Mouse (Mus musculus): ENCODE data around the gene 1700028K03Rik.

Gene 1700028K03Rik

DNA sequence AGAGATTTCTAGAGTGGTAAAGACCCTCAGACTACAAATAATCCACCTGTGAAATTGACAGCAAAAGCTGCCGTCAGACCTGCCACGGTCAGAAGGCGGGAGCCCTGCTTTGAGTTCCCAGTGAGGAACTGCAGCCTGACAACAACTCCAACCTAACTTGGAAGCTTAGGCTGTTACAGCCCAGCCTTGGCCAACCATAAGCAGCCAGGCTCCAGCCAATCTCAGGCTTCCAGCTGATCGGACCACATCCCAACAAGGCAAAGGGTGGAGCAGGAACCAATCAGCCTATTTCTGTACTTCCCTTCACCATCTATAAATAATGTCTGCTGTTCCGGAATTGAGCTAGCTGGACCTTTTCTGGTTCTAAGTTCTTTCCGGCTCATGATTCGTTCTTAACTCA, 12.6 kb upstream of the 1700028K03Rik start:
- ChIA-PET POLR2A (no interaction called here), CTCF (interaction anchor here in 1 of 4 experiments (1.2 kb wide), 1 partner anchor 8 kb away, joined by 3 read pairs; no protein-coding TSS in a partner anchor)

DNA sequence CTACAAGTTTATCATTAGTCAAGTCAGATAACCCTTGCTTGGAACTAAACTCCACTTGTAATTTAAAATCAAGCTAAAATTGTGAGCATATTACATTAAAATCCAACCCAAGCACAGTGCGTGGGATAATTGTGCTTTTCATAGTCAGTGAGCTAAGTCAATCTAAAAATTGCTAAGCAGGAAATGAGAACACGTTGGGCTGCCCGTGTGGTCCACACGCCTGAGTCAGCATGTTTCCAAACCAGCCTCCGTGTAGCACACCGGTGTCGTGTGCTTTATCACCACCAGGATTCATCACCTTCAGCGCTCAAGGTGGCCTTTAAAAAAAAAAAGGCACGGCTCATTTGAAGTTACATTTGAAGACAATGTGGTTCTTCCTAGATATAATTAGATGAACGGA, 10.2 kb upstream of the 1700028K03Rik start:
- CTCF ChIA-PET = no interaction called here
- POLR2A ChIA-PET = no interaction called here

DNA sequence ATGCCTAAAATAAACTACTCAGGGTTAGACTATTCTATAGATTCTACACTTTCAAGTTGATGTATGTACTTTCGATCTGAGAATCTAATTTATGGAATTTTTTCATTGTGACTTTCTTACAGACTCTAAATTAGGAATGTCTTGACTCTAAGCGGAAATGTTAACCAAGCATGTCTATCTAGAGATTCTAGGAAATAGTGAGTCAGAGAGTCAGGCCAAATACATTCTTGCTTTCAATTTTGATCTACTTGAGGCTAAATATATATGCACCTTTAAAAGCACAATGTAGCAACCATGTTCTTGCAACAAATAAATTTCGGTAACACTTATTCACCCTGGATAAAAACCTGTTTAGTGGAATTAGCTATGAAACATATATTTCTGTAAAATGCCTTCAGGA, 5.7 kb upstream of the 1700028K03Rik start:
- ChIA-PET POLR2A (no interaction called here), CTCF (no interaction called here)

DNA sequence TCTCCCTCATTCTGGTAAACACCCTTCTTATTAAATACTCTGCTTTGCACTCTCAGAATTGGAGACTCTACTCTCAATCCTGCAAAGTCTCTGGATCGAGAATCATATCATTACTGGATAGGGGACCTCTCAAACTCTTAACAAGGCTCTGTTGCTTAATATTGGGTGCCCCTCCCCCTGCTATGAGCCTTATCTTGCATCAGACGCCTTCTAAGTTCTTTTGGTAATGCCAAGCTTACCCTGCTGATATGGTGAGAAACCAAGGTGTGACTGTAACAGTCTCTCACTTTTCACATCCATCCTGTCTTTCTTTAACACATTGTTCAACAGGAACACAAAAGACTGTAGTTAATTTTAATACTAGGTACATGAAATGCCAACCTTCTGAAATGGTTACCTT, 919 bp upstream of the 1700028K03Rik start:
- POLR2A ChIA-PET = no interaction called here
- CTCF ChIA-PET = interaction anchor here in 1 of 4 experiments (0.5 kb wide), 1 partner anchor 187 kb away, joined by 4 read pairs; no protein-coding TSS in a partner anchor

DNA sequence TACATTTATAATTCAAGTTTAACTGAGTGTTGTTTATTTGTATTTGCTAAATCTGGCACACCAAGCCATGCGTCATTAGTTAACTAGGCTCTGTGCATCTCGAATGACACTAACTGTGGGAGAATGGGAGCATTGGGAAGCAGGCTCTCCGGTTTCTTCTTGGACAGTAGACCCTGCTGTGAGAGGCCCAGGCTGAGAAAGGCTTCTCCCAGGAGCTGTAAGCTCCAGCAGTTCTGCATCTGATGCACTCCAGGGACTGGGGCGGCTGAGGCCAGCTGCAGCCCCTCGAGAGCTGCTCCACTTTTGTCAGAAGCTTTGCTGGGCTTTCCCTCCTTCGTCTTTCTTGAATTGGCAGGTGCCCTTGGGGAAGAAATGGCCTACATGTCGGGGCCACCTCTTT, 7.2 kb downstream of the 1700028K03Rik start:
- ChIA-PET CTCF (no interaction called here), POLR2A (no interaction called here)

DNA sequence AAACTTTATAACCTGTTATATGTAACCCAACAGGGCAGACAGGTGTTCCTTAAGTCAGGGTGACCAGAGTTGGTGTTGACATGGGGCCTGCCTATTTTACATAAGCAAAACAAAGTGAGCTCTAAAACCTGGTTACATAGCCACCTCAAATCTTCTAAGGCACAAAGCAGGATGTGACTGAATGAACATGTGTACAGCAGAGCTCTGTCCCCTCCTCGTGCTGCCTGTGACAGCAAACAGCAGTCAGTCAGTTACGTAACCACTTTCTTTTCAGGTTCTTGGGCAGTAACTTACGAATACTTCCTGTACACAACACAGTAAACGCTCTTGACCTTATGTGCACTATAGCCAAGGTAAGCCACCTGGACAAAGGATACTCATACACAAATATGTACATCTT, 11.4 kb downstream of the 1700028K03Rik start:
- CTCF ChIA-PET = no interaction called here
- POLR2A ChIA-PET = no interaction called here

DNA sequence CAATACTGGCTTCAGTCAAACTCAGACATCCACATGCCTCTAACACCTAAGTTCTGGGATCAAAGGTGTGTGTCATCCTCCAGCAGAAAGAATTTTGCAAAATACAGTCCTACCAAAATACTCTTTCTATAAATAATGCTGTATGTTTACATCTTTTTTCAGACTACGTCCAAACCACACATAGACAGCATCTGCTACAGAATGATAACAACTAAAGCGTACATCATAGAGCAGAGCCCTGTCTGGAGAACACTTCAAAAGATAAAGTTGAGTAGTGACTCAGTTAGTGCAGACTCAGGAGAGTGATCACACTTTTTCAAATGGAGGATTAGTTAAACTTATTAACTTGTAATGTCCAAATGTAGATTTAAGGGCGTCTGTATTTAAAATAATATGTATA, 13.4 kb downstream of the 1700028K03Rik start:
- ChIA-PET POLR2A (no interaction called here), CTCF (no interaction called here)

DNA sequence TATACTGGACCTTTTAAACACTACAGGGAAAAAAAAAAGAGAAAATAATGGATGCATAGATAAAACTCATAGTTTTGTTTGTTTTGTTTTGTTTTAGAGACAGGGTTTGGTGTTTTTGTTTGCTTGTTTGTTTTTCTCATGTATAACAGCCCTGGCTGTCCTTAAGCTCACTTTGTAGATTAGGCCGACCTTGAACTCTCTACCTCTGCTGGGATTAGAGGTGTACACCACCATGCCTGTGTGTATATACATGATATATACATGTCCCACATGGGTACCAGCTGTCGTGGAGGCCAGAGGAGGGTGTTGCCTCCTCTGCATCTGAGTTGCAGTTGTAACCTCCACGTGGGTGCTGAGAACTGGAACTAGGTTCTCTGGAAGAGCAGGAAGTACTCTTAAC, 13.9 kb downstream of the 1700028K03Rik start:
- POLR2A ChIA-PET = no interaction called here
- CTCF ChIA-PET = interaction anchor here in 2 of 4 experiments (0.6 kb wide), 2 partner anchors 135 to 1033 kb away, joined by 4 to 7 read pairs; no protein-coding TSS in a partner anchor

DNA sequence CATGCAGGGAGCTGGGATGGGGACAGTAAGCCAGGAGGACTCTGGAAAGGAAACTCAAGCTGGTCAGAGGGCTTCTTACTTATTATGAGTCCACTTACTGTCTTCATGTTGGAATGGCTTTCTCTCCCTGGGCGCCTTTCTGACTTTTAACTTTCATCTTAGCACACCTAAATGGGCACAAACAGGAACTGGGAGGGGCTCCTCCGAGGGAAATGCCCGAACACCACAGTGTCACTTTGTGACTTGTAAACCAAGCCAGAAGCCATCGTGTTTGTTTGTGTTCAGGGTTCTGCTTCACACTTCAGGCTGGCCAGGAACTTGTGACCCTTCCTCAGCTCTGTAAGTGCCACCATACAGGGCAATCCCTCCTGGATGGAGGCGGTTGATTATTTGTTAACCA, 19.8 kb downstream of the 1700028K03Rik start:
- CTCF ChIA-PET = no interaction called here
- POLR2A ChIA-PET = no interaction called here

DNA sequence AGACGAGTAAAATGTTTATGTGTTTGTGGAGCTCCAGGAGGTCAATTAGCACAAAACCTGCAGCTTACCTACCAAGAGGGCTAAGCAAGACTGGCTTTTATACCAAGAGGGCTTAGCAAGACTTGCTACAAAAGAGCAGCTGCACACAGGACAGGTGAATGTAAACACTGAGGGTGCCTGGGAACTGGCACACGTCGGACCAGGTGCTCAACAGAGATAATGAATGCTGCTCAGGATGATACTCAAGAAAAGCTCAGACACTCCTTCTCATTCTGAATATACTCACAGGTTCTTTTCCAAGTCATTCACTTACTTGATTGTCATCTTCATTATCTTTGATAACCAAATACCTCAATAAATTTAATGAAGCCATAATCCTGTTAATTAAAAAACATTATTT, 22.5 kb downstream of the 1700028K03Rik start:
- ChIA-PET CTCF (interaction anchor here in 1 of 4 experiments (0.7 kb wide), 1 partner anchor 94 kb away, joined by 3 read pairs; no protein-coding TSS in a partner anchor), POLR2A (no interaction called here)

DNA sequence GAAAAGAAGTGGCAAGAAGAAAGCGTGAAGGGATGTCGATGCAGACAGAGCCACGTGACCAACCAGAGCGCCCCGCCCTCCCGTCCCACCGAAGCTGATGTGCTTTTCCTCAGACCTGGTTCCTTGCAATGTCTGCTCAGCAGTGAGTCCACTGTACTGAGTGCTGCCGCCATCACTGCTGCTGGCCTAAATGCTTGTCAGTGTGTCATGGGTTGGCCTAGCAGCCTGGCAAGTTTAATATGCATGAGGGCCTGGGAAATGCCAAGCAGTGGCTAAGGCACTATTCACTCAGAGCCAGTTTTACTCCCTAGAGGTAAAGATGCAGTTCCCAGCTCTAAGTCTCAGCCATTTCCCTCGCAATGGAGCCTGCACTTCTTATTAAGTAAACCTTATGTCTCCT, 34.6 kb downstream of the 1700028K03Rik start:
- ChIA-PET POLR2A (interaction anchor here in 1 of 4 experiments (1.5 kb wide), 1 partner anchor 22 kb away, joined by 3 read pairs; no protein-coding TSS in a partner anchor), CTCF (interaction anchor here in 1 of 4 experiments (0.6 kb wide), 1 partner anchor 56 kb away, joined by 9 read pairs; no protein-coding TSS in a partner anchor)

DNA sequence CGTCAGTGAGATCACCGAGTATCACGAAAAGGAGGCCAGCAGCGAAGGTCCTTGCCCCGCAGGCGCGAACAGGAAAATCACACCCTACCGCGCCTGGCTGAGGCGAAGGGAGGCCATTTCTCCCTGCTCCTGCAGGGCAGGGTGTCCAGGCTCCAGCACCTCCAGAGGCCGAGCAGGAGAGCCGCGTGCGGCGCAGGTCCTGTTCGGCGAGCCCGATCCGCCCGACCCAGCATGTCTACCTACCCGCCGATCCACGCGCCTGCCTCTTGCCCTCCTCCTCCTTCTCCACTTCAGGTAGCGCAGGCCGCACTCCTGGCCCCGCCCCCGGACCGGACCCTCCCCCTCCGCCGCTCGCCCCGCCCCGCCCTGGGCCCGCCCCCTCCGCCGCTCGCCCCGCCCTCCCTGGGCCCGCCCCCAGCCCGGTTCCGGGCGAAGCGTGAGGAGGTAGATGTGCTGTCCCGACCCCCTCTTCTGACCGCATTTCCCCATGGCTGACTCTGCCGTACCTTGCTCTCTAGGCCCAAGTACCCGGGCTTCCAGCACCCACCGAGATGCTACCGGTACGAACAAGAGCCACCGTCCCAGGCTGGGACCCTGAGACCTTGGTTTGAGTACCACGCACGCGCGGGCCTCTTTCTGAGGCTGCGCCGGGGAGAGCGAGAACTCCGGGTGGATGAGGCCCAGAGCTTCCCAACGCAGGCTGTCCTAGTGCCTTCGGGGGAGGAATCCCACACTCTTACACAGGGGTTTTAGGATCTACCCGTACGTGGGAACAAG, 63.0 kb downstream of the 1700028K03Rik start, which contains the start of the genes Rpap2 and Glmn:
TSS of gene Rpap2 (plus strand) at position 73 of the 777 bp plus-strand sequence.
TSS of gene Glmn (minus strand) at position 588 of the 777 bp plus-strand sequence.
- CTCF ChIA-PET = no interaction called here
- POLR2A ChIA-PET = interaction anchor here in 2 of 4 experiments (0.5 to 1.0 kb wide), 2 partner anchors 9 to 90 kb away, joined by 3 to 4 read pairs; no protein-coding TSS in a partner anchor

DNA sequence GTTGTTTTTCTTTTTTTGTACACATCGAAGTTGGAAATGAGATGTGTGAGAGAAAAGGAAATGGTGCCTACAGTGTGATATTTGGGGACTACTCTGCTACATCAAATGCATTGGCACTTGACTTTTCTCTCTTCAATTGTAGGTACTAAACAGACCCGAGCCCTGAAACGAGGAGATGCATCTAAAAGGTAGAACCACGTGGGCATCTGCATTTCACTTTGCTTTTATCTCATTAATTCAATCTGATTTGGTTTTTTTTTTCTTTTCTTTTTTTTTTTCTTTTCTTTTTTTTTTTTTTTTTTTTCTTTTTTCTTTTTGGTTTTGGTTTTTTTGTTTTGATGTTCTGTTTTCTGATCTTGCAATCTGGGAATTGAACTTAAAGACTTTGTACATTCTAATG, 63.9 kb downstream of the 1700028K03Rik start:
- POLR2A ChIA-PET = interaction anchor here in 3 of 4 experiments (0.6 to 1.0 kb wide), 8 partner anchors 8 to 887 kb away, joined by 3 to 8 read pairs (median 4); no protein-coding TSS in a partner anchor
- CTCF ChIA-PET = interaction anchor here in 2 of 4 experiments (0.7 kb wide), 2 partner anchors 1002 to 1319 kb away, joined by 3 to 4 read pairs; no protein-coding TSS in a partner anchor

All from embryonic stem cell, embryonic (primary cell).